Mouse (Mus musculus): ENCODE measurements around the gene Coro1a. TPM values are rescaled to one million over a fixed set of nuclear protein-coding genes. Genes with fewer than 3 reads are reported as not detected.
A peak's percentile ranks its signal among the peaks of the same experiment; 100 is the strongest.

The Coro1a gene
- polyA plus RNA-seq (2015; fragmentation: Nextera tagmentation; extraction: Ambion mirVana), result 57.7 and 131 TPM in 2 replicates

- WGBS, result 74% methylated on average over 19 of the region's 19 CpGs
- H3K27me3 ChIP-seq (ENCODE audit: control insufficient read depth, insufficient read depth, low read length), result peaks cover 25% of the 10 kb centered on the region
- no peak within 1 kb of the TSS for H3K4me3 ChIP-seq (ENCODE audit: low read length)
- H3K27ac ChIP-seq (ENCODE audit: low read length), result peak within 1 kb of the TSS; percentile 66
- H3K36me3 ChIP-seq (ENCODE audit: control insufficient read depth, insufficient read depth), result no peaks in the 10 kb centered on the region
- peaks cover 10% of the 10 kb centered on the region for H3K4me1 ChIP-seq (ENCODE audit: control insufficient read depth, insufficient read depth, low read length)
- no peak within 1 kb of the TSS for H3K9ac ChIP-seq (ENCODE audit: low read length)
- peaks cover 6% of the 10 kb centered on the region; the same call in 1 of the 2 replicates for H3K9me3 ChIP-seq (replicated peaks; ENCODE audit: control insufficient read depth, low read length)
- no peak within 1 kb of the TSS for H3K4me2 ChIP-seq (ENCODE audit: low read depth, low read length)
- 0 out of 2 replicates have a peak, but pooled peaks have one; percentile 15 for ATAC-seq (replicated peaks; ENCODE audit: extremely low read depth, insufficient read depth, low FRiP score)
These were observed at the start of gene Coro1a for GRCm38 (mm10) chr7:126707442-126708174. Gene Coro1a, minus strand, starts transcription at chr7:126707787.

DNA sequence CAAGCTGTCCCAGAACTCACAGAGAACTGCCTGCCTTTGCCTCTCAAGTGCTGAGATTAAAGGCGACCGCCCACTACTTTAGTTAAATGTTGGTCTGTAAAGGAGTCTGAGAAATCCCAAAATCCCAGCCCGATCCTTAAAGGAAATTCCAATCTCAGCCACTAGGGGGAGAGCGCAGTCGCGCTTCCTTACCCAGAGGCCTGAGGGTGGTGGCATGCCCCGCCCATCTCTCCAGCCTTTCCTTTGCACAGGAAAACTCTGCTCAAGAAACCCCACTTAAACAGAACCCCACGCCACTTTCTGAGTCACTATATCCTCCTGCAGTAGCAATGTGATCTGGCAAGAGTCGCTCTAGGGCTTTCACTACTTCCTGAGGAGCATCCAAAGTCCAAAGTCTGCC, 47.3 kb upstream of the Coro1a start:
- H3K9ac ChIP-seq (ENCODE audit: low read length), result peak overlapping the region; percentile 60; the same call in 1 of the 2 replicates
- no peak overlapping the region for H3K27ac ChIP-seq (ENCODE audit: low read length)
- H3K27me3 ChIP-seq (ENCODE audit: control insufficient read depth, insufficient read depth, low read length), result no peaks in the 10 kb centered on the region
- WGBS, result 2% methylated on average over 9 of the region's 9 CpGs
- 0 out of 2 replicates have a peak, but pooled peaks cover 3% of the 10 kb centered on the region for H3K4me1 ChIP-seq (ENCODE audit: control insufficient read depth, insufficient read depth, low read length)
- peak; percentile 56; the same call in 1 of the 2 replicates for ATAC-seq (replicated peaks; ENCODE audit: extremely low read depth, insufficient read depth, low FRiP score)
- peaks cover 1% of the 10 kb centered on the region; the same call in 1 of the 2 replicates for H3K9me3 ChIP-seq (replicated peaks; ENCODE audit: control insufficient read depth, low read length)
- H3K36me3 ChIP-seq (ENCODE audit: control insufficient read depth, insufficient read depth), result no peaks in the 10 kb centered on the region
- H3K4me3 ChIP-seq (ENCODE audit: low read length), result no peak overlapping the region
- peak overlapping the region; percentile 38 for H3K4me2 ChIP-seq (ENCODE audit: low read depth, low read length)

DNA sequence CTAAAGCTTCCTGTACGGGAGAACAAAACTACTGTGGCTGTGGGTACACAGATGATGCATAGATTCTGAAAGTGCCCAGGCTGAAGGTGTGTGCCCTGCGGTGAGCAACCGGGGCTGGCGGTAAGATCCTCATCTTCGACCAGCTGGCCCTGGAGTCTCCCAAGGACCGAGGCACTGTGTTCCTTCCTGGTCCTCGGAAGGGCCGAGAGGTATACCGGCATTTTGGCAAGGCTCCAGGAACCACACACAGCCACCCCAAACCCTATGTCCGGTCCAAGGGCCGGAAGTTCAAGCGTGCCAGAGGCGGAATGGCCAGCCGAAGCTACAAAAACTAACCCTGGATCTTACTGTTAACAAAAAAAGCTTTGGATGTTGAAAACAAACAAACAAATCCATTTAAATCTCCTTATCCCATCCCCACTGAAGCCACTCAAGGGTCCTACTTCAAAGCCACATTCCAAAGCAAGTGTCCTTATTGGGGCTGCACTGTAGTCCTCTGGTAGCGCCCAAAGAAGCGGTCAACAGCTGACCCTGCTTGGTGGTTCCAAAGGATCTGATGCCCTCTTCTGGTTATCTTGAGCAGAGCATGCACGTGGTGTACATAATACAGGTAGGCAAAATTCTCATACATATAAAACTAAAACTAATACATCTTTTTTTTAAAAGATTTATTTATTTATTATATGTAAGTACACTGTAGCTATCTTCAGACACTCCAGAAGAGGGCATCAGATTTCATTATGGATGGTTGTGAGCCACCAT, 42.2 kb upstream of the Coro1a start:
- 90% methylated on average over 17 of the region's 17 CpGs for WGBS
- H3K27me3 ChIP-seq (ENCODE audit: control insufficient read depth, insufficient read depth, low read length), result no peaks in the 10 kb centered on the region
- H3K9me3 ChIP-seq (replicated peaks; ENCODE audit: control insufficient read depth, low read length), result peaks cover 2% of the 10 kb centered on the region; the same call in 1 of the 2 replicates
- no peak overlapping the region for H3K27ac ChIP-seq (ENCODE audit: low read length)
- no peaks in the 10 kb centered on the region for H3K4me1 ChIP-seq (ENCODE audit: control insufficient read depth, insufficient read depth, low read length)
- H3K4me2 ChIP-seq (ENCODE audit: low read depth, low read length), result no peak overlapping the region
- no peak overlapping the region for H3K4me3 ChIP-seq (ENCODE audit: low read length)
- no peak for ATAC-seq (replicated peaks; ENCODE audit: extremely low read depth, insufficient read depth, low FRiP score)
- no peak overlapping the region for H3K9ac ChIP-seq (ENCODE audit: low read length)
- no peaks in the 10 kb centered on the region for H3K36me3 ChIP-seq (ENCODE audit: control insufficient read depth, insufficient read depth)

DNA sequence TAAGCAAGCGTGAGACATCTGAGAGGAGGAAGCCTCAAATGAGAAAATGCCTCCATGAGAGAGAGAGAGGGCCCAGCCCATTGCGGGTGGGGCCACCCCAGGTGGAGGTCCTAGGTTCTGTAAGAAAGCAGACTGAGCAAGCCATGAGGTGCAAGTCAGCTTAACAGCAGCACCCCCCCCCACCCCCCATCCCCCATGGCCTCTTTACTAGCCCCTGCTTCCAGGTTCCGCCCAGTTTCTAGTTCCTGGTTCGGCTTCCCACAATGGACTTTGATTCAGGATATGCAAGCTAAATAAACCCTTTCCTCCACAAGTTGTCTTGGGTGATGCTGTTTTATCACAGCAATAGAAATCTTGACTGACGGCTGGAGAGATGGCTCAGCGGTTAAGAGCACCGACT, 41.2 kb upstream of the Coro1a start:
- Histone ChIP-seq H3K9ac (ENCODE audit: low read length) (no peak overlapping the region), H3K27me3 (ENCODE audit: control insufficient read depth, insufficient read depth, low read length) (no peaks in the 10 kb centered on the region), H3K27ac (ENCODE audit: low read length) (no peak overlapping the region), H3K4me1 (ENCODE audit: control insufficient read depth, insufficient read depth, low read length) (no peaks in the 10 kb centered on the region), H3K4me2 (ENCODE audit: low read depth, low read length) (no peak overlapping the region), H3K9me3 (replicated peaks; ENCODE audit: control insufficient read depth, low read length) (peaks cover 2% of the 10 kb centered on the region; the same call in 1 of the 2 replicates), H3K4me3 (ENCODE audit: low read length) (no peak overlapping the region), H3K36me3 (ENCODE audit: control insufficient read depth, insufficient read depth) (no peaks in the 10 kb centered on the region)
- no peak for ATAC-seq (replicated peaks; ENCODE audit: extremely low read depth, insufficient read depth, low FRiP score)
- 70% methylated on average over 7 of the region's 7 CpGs for WGBS

- Histone ChIP-seq H3K4me3 (ENCODE audit: low read length) (no peak overlapping the region), H3K36me3 (ENCODE audit: control insufficient read depth, insufficient read depth) (no peaks in the 10 kb centered on the region), H3K27me3 (ENCODE audit: control insufficient read depth, insufficient read depth, low read length) (no peaks in the 10 kb centered on the region), H3K9me3 (replicated peaks; ENCODE audit: control insufficient read depth, low read length) (peaks cover 2% of the 10 kb centered on the region; the same call in 1 of the 2 replicates), H3K27ac (ENCODE audit: low read length) (no peak overlapping the region), H3K9ac (ENCODE audit: low read length) (no peak overlapping the region), H3K4me2 (ENCODE audit: low read depth, low read length) (no peak overlapping the region), H3K4me1 (ENCODE audit: control insufficient read depth, insufficient read depth, low read length) (no peaks in the 10 kb centered on the region)
- WGBS, result 26% methylated on average over 6 of the region's 6 CpGs
- no peak for ATAC-seq (replicated peaks; ENCODE audit: extremely low read depth, insufficient read depth, low FRiP score)
These were observed 39.2 kb upstream of the Coro1a start for GRCm38 (mm10) chr7:126746798-126747197.

DNA sequence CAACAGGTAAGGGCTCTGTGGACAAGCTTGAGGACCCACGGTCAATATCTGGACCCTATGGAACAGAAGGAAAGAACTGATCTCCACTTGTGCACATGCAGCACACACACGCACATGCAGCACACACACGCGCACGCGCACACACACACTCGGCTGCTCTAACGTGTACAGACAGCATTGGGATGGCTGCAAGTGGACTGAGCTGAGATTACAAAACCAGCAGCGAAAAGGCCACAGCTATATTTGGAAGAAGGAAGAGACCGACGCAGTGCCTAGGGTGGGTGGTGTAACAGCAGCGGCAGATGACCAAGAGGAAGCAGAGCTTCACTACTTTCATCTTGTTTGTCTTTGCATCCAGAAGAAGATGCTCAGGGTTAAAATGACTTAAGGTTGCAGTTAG, 38.5 kb upstream of the Coro1a start:
- Histone ChIP-seq H3K4me3 (ENCODE audit: low read length) (no peak overlapping the region), H3K36me3 (ENCODE audit: control insufficient read depth, insufficient read depth) (no peaks in the 10 kb centered on the region), H3K4me1 (ENCODE audit: control insufficient read depth, insufficient read depth, low read length) (no peaks in the 10 kb centered on the region), H3K27ac (ENCODE audit: low read length) (no peak overlapping the region), H3K4me2 (ENCODE audit: low read depth, low read length) (no peak overlapping the region), H3K9ac (ENCODE audit: low read length) (no peak overlapping the region), H3K9me3 (replicated peaks; ENCODE audit: control insufficient read depth, low read length) (peaks cover 2% of the 10 kb centered on the region; the same call in 1 of the 2 replicates), H3K27me3 (ENCODE audit: control insufficient read depth, insufficient read depth, low read length) (no peaks in the 10 kb centered on the region)
- WGBS, result 65% methylated on average over 12 of the region's 12 CpGs
- no peak for ATAC-seq (replicated peaks; ENCODE audit: extremely low read depth, insufficient read depth, low FRiP score)

GRCm38 (mm10) chr7:126741964-126742482, 34.4 kb upstream of the Coro1a start:
- WGBS, result 89% methylated on average over 13 of the region's 13 CpGs
- no peak overlapping the region for H3K9ac ChIP-seq (ENCODE audit: low read length)
- no peaks in the 10 kb centered on the region for H3K36me3 ChIP-seq (ENCODE audit: control insufficient read depth, insufficient read depth)
- H3K4me2 ChIP-seq (ENCODE audit: low read depth, low read length), result no peak overlapping the region
- H3K9me3 ChIP-seq (replicated peaks; ENCODE audit: control insufficient read depth, low read length), result no peaks in the 10 kb centered on the region
- no peak overlapping the region for H3K27ac ChIP-seq (ENCODE audit: low read length)
- no peak for ATAC-seq (replicated peaks; ENCODE audit: extremely low read depth, insufficient read depth, low FRiP score)
- H3K4me3 ChIP-seq (ENCODE audit: low read length), result no peak overlapping the region
- no peaks in the 10 kb centered on the region for H3K4me1 ChIP-seq (ENCODE audit: control insufficient read depth, insufficient read depth, low read length)
- H3K27me3 ChIP-seq (ENCODE audit: control insufficient read depth, insufficient read depth, low read length), result no peaks in the 10 kb centered on the region

DNA sequence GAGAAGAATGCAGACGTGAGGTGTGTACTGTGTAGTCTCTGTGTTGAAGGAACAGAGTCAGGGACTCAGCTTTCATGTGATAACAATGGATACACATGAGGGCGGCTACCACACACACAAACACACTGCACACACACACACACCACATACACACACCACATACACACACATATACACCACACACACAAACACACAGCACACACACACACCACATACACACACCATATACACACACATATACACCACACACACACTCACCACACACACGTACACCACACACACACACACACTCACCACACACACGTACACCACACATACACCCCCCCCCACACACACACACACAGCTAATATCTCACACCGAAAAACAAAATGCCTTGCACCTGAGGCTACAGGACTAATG, 33.9 kb upstream of the Coro1a start:
- WGBS, result 81% methylated on average over 5 of the region's 5 CpGs

GRCm38 (mm10) chr7:126740977-126741376, 33.4 kb upstream of the Coro1a start:
- Histone ChIP-seq H3K36me3 (ENCODE audit: control insufficient read depth, insufficient read depth) (no peaks in the 10 kb centered on the region), H3K27me3 (ENCODE audit: control insufficient read depth, insufficient read depth, low read length) (no peaks in the 10 kb centered on the region), H3K9ac (ENCODE audit: low read length) (no peak overlapping the region), H3K4me3 (ENCODE audit: low read length) (no peak overlapping the region), H3K27ac (ENCODE audit: low read length) (no peak overlapping the region), H3K9me3 (replicated peaks; ENCODE audit: control insufficient read depth, low read length) (no peaks in the 10 kb centered on the region), H3K4me2 (ENCODE audit: low read depth, low read length) (no peak overlapping the region), H3K4me1 (ENCODE audit: control insufficient read depth, insufficient read depth, low read length) (no peaks in the 10 kb centered on the region)
- ATAC-seq (replicated peaks; ENCODE audit: extremely low read depth, insufficient read depth, low FRiP score), result no peak
- 59% methylated on average over 5 of the region's 5 CpGs for WGBS

More for the DNA sequence above, 33.9 kb upstream of the Coro1a start:
- H3K27me3 ChIP-seq (ENCODE audit: control insufficient read depth, insufficient read depth, low read length), result no peaks in the 10 kb centered on the region
- no peak overlapping the region for H3K4me2 ChIP-seq (ENCODE audit: low read depth, low read length)
- H3K36me3 ChIP-seq (ENCODE audit: control insufficient read depth, insufficient read depth), result no peaks in the 10 kb centered on the region
- H3K27ac ChIP-seq (ENCODE audit: low read length), result no peak overlapping the region
- H3K4me1 ChIP-seq (ENCODE audit: control insufficient read depth, insufficient read depth, low read length), result no peaks in the 10 kb centered on the region
- H3K9me3 ChIP-seq (replicated peaks; ENCODE audit: control insufficient read depth, low read length), result no peaks in the 10 kb centered on the region
- ATAC-seq (replicated peaks; ENCODE audit: extremely low read depth, insufficient read depth, low FRiP score), result no peak
- no peak overlapping the region for H3K9ac ChIP-seq (ENCODE audit: low read length)
- no peak overlapping the region for H3K4me3 ChIP-seq (ENCODE audit: low read length)

Measured in heart, embryonic 16.5 days (tissue).